Mouse (Mus musculus) megakaryocyte, embryonic 14.5 days (primary cell): ENCODE measurements around the gene Daam2.

Source experiments
- FLI1 ChIP-seq: IDR thresholded peaks from 2 replicates; pipeline ENCODE4 v1.6.1; 2012; ENCODE audit warnings: low read length, inconsistent platforms, mixed read lengths
- GATA1 ChIP-seq: IDR thresholded peaks from 3 replicates; pipeline ENCODE4 v1.6.1; 2012; ENCODE audit warnings: mixed read lengths, low read length, inconsistent platforms, borderline replicate concordance

DNA sequence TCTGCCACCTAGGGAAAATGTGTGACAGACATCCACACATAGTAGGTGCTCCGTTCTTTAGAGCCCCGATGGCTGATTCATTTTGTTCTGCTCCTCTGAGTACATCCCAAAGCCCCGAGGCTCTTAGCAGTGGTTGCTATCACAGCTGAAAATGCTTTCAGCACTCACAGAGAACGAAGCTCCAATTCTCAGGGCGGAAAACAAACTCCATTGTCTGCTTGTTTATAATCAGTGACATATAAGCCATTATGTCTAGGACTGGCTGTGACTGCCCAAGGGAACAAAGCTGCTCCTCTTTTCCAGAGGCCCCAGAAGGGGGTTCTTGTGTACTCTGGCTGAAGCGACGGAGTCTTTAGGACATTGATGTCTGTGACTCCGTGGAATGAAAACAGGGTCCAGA is 25.9 kb upstream of the Daam2 start:
- TF ChIP-seq GATA1 (no peak), FLI1 (no peak)
